Mouse (Mus musculus): ENCODE data around the gene Grap.

The Grap gene

DNA sequence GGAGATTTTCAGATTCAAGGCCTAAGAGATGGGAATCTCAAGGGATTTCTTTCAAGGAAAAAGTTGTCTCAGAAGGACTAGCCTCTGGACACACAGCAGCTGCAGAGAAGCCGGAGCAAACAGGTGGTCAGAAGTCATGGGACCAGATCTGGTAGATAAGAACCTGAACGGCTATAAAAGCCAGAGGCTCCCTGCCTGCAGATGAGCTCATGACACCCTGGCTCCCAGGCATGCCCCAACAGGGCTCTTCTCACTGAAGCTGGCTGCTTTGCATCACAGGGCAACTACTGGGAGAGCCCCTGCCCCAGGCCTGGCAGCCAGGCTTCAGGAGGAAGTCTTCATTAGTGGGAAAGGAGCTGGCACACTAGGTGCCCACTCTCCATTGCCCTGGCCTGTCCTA lies 22.3 kb downstream of the Grap start:
- Histone ChIP-seq H3K27me3 (ENCODE audit: control insufficient read depth, insufficient read depth, low read length, poor library complexity, severe bottlenecking) (no peaks in the 10 kb centered on the region), H3K36me3 (ENCODE audit: control insufficient read depth, insufficient read depth, low read length, poor library complexity, severe bottlenecking) (peaks cover 23% of the 10 kb centered on the region)
- DNase-seq (ENCODE audit: low read depth, low spot score) = no peak

GRCm38 (mm10) chr11:61676216-61676854 lies 23.3 kb downstream of the Grap start:
- peaks cover 14% of the 10 kb centered on the region for H3K36me3 ChIP-seq (ENCODE audit: control insufficient read depth, insufficient read depth, low read length, poor library complexity, severe bottlenecking)
- no peaks in the 10 kb centered on the region for H3K27me3 ChIP-seq (ENCODE audit: control insufficient read depth, insufficient read depth, low read length, poor library complexity, severe bottlenecking)
- DNase-seq (ENCODE audit: low read depth, low spot score) = no peak

DNA sequence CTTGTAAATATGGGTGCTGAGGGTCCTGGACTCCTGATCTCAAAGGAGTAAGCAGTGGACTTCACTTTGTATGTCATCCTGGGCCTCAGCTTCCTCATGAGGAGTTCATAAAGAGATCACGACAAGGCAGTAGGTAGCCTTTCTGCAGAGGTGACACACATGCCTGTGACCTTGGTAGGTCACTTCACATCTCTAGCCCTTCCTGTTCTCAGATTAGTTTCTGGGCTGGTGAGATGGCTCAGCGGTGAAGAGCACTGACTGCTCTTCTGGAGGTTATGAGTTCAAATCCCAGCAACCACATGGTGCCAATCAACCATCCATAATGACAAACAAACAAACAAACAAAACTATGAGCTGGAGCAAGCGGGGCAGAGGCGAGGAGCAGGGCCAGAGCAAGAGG lies 24.6 kb downstream of the Grap start:
- DNase-seq (ENCODE audit: low read depth, low spot score) = no peak
- H3K27me3 ChIP-seq (ENCODE audit: control insufficient read depth, insufficient read depth, low read length, poor library complexity, severe bottlenecking) = no peaks in the 10 kb centered on the region
- H3K36me3 ChIP-seq (ENCODE audit: control insufficient read depth, insufficient read depth, low read length, poor library complexity, severe bottlenecking) = peaks cover 6% of the 10 kb centered on the region

GRCm38 (mm10) chr11:61679091-61679866 lies 26.2 kb downstream of the Grap start:
- no peak for DNase-seq (ENCODE audit: low read depth, low spot score)
- H3K36me3 ChIP-seq (ENCODE audit: control insufficient read depth, insufficient read depth, low read length, poor library complexity, severe bottlenecking) = no peaks in the 10 kb centered on the region

GRCm38 (mm10) chr11:61683907-61684731 lies 31.1 kb downstream of the Grap start, which contains the start of gene Fam83g:
TSS of gene Fam83g (plus strand) at chr11:61684091.
- Histone ChIP-seq H3K36me3 (ENCODE audit: control insufficient read depth, insufficient read depth, low read length, poor library complexity, severe bottlenecking) (no peaks in the 10 kb centered on the region), H3K27me3 (ENCODE audit: control insufficient read depth, insufficient read depth, low read length, poor library complexity, severe bottlenecking) (no peaks in the 10 kb centered on the region)
- peak; percentile 85 for DNase-seq (ENCODE audit: low read depth, low spot score)

More at GRCm38 (mm10) chr11:61679091-61679866, 26.2 kb downstream of the Grap start:
- no peaks in the 10 kb centered on the region for H3K27me3 ChIP-seq (ENCODE audit: control insufficient read depth, insufficient read depth, low read length, poor library complexity, severe bottlenecking)

DNA sequence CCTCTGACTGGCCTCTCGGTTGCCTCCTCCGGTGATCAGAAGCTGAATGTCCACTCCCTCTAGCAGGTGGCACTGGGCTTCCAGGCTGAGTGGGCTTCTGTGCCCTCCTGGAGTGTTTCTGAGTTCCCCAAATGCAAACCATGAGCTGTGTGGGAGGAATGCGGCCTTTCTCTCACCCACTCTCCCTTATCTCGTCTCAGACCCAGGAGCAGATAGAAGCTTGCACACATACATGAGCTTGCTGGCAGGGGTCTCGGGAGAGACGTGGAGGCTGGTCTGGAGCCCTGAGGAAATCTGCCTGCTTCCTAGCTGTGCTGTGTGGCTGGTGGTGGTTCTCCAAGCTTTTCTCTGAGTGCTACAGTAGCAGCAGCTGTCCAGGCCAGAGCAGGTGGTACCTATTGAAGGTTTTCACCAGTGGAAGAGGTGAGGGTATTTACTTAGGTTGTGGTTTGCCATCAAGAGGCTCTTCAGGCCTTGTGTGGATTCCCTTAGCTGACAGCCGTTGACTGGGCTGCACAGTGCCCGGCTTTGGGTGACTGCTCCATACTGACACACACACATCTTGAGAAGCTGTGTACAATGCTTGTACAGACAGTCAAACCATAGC lies 32.2 kb downstream of the Grap start:
- Histone ChIP-seq H3K36me3 (ENCODE audit: control insufficient read depth, insufficient read depth, low read length, poor library complexity, severe bottlenecking) (no peaks in the 10 kb centered on the region), H3K27me3 (ENCODE audit: control insufficient read depth, insufficient read depth, low read length, poor library complexity, severe bottlenecking) (no peaks in the 10 kb centered on the region)
- no peak for DNase-seq (ENCODE audit: low read depth, low spot score)

- Histone ChIP-seq H3K27me3 (ENCODE audit: control insufficient read depth, insufficient read depth, low read length, poor library complexity, severe bottlenecking) (no peaks in the 10 kb centered on the region), H3K36me3 (ENCODE audit: control insufficient read depth, insufficient read depth, low read length, poor library complexity, severe bottlenecking) (no peaks in the 10 kb centered on the region)
- no peak for DNase-seq (ENCODE audit: low read depth, low spot score)
Observed at GRCm38 (mm10) chr11:61686141-61686540, 33.1 kb downstream of the Grap start.

DNA sequence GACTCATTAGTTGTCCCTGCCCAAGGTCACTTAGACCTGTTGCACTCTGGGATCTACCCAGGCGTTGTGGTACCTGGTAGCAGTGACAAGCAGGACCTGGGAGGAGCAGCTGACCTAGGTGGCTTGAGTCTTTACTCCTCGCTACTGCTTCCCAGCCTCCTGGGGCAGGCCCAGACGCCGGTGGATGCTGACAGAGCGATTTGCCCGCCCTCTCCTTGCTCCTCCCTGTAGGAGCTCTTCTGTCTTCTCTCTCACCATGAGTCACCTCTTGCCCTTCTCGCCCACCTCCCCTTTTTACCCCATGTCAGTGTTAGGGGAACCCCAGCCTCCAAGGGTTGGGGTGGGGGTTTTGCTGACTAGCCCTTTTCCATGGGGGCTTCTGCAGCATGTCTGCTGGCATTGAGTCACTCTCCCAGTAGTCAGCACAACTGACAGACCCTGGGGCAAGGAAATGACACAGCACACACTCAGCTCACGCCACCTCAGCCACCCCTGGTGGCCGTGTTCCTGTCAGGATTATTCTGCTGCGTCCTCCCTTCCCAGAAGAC lies 33.9 kb downstream of the Grap start:
- no peak for DNase-seq (ENCODE audit: low read depth, low spot score)
- no peaks in the 10 kb centered on the region for H3K36me3 ChIP-seq (ENCODE audit: control insufficient read depth, insufficient read depth, low read length, poor library complexity, severe bottlenecking)
- H3K27me3 ChIP-seq (ENCODE audit: control insufficient read depth, insufficient read depth, low read length, poor library complexity, severe bottlenecking) = no peaks in the 10 kb centered on the region

GRCm38 (mm10) chr11:61687595-61687994 lies 34.5 kb downstream of the Grap start:
- Histone ChIP-seq H3K27me3 (ENCODE audit: control insufficient read depth, insufficient read depth, low read length, poor library complexity, severe bottlenecking) (no peaks in the 10 kb centered on the region), H3K36me3 (ENCODE audit: control insufficient read depth, insufficient read depth, low read length, poor library complexity, severe bottlenecking) (no peaks in the 10 kb centered on the region)
- no peak for DNase-seq (ENCODE audit: low read depth, low spot score)

GRCm38 (mm10) chr11:61692996-61693395 lies 39.9 kb downstream of the Grap start:
- H3K27me3 ChIP-seq (ENCODE audit: control insufficient read depth, insufficient read depth, low read length, poor library complexity, severe bottlenecking) = no peaks in the 10 kb centered on the region
- no peak for DNase-seq (ENCODE audit: low read depth, low spot score)
- H3K36me3 ChIP-seq (ENCODE audit: control insufficient read depth, insufficient read depth, low read length, poor library complexity, severe bottlenecking) = no peaks in the 10 kb centered on the region; the same call in 1 of the 2 replicates

DNA sequence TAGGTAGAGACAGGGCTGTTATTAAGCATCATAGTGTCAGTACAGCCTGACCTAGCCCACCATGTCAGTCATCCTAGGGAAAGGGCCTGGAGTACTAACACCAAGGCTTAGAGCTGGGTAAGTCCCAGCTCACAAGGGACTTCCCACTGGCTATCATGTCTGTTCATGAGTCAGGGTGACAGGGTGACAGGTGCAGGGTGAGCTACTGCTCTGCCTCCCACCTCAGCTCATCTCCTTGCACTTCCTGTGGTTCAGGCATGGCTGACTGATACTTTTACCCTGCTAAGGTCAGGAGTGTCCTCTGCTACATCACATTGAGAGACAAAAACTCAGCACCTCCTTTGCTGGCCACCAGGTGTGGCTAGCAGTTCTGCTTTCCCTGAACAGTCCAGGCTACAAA lies 45.8 kb downstream of the Grap start:
- H3K27me3 ChIP-seq (ENCODE audit: control insufficient read depth, insufficient read depth, low read length, poor library complexity, severe bottlenecking) = no peaks in the 10 kb centered on the region
- H3K36me3 ChIP-seq (ENCODE audit: control insufficient read depth, insufficient read depth, low read length, poor library complexity, severe bottlenecking) = no peaks in the 10 kb centered on the region; the same call in 1 of the 2 replicates
- DNase-seq (ENCODE audit: low read depth, low spot score) = peak; percentile 51

- Histone ChIP-seq H3K27me3 (ENCODE audit: control insufficient read depth, insufficient read depth, low read length, poor library complexity, severe bottlenecking) (no peaks in the 10 kb centered on the region), H3K36me3 (ENCODE audit: control insufficient read depth, insufficient read depth, low read length, poor library complexity, severe bottlenecking) (no peaks in the 10 kb centered on the region; the same call in 1 of the 2 replicates)
- no peak for DNase-seq (ENCODE audit: low read depth, low spot score)
Observed at GRCm38 (mm10) chr11:61699460-61699859, 46.4 kb downstream of the Grap start.

- H3K36me3 ChIP-seq (ENCODE audit: control insufficient read depth, insufficient read depth, low read length, poor library complexity, severe bottlenecking) = no peaks in the 10 kb centered on the region; the same call in 1 of the 2 replicates
- no peak for DNase-seq (ENCODE audit: low read depth, low spot score)
- no peaks in the 10 kb centered on the region for H3K27me3 ChIP-seq (ENCODE audit: control insufficient read depth, insufficient read depth, low read length, poor library complexity, severe bottlenecking)
Observed at GRCm38 (mm10) chr11:61699933-61700332, 46.9 kb downstream of the Grap start.

GRCm38 (mm10) chr11:61701696-61702095 lies 48.6 kb downstream of the Grap start:
- no peaks in the 10 kb centered on the region for H3K36me3 ChIP-seq (ENCODE audit: control insufficient read depth, insufficient read depth, low read length, poor library complexity, severe bottlenecking)
- DNase-seq (ENCODE audit: low read depth, low spot score) = no peak
- H3K27me3 ChIP-seq (ENCODE audit: control insufficient read depth, insufficient read depth, low read length, poor library complexity, severe bottlenecking) = no peaks in the 10 kb centered on the region
